ENCODE assay signal across 9 mouse cellular contexts in the genomic region with DNA sequence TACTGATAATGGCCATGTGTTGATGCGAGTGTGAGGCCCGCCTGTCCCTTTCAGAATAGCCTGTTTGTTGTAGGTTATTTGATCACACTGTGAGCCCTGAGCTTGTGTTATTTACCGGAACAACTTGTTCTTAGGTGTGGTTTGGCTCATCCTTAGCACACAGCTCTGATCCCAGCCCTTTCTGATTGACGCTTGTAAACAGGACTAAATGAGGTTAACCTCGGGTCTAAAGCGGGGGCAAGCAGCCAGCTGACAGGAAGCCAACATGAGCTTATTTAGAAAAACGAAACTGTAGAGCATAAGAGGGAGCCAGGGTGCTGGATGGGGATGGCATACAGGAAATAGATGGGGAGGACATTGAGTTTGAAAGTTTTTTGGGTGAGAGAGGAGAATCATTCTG. TPM values are rescaled to one million over a fixed set of nuclear protein-coding genes. Genes with fewer than 3 reads are reported as not detected.
DNase-seq lines count a peak whose midpoint lies in the region; ATAC-seq and TF ChIP-seq lines count a peak whose summit lies in the region.
"Had no signal": no experiment of that assay in that cellular context is flagged by ENCODE, and none has a peak within 500 bp of the region (broad histone marks: within the 10 kb centered on the region; RNA-seq: fewer than 3 reads in every experiment).

No protein-coding gene starts in this region.

- ATAC-seq in inflammation-experienced regulatory T-cells, adult 6 months = peak; percentile 69

- whole genome bisulfite sequencing in bone marrow, adult 2 months = 9% methylated on average over 7 of the region's 7 CpGs
- WGBS in macrophage (ENCODE audit: missing documents) = 14% methylated on average over 7 of the region's 7 CpGs
- 71% methylated on average over 7 of the region's 7 CpGs for WGBS in hindbrain, embryonic 10.5 days

- no peak for TF ChIP-seq CTCF in bone marrow, adult 2 months (IDR thresholded peaks at IDR 0.05; ENCODE audit: control insufficient read depth, insufficient read depth, low read length)

- peak; percentile 59 for DNase-seq in ovary, adult 18-20 months (ENCODE audit: low spot score)
- no peak for DNase-seq in ovary, postnatal 10 days (ENCODE audit: low spot score)
- DNase-seq in hindbrain, embryonic 10.5 days (ENCODE audit: low spot score) = no peak
- no peak for DNase-seq in urinary bladder, postnatal 25 days (ENCODE audit: low spot score)
- DNase-seq in left cerebral cortex, adult 11 months (ENCODE audit: low spot score) = no peak

- peaks cover 10% of the 10 kb centered on the region for H3K4me1 ChIP-seq in bone marrow, adult 2 months (ENCODE audit: control insufficient read depth, insufficient read depth, low read length)
- H3K4me1 ChIP-seq in hindbrain, embryonic 10.5 days (replicated peaks) = peaks cover 24% of the 10 kb centered on the region

- peak overlapping the region; percentile 77 for H3K27ac ChIP-seq in bone marrow, adult 2 months (ENCODE audit: control insufficient read depth, insufficient read depth, low read depth, low read length, poor library complexity)
- H3K27ac ChIP-seq in macrophage = peak overlapping the region; percentile 96
- H3K27ac ChIP-seq in hindbrain, embryonic 10.5 days = no peak overlapping the region

- H3K36me3 ChIP-seq in macrophage (ENCODE audit: inconsistent target) = no peaks in the 10 kb centered on the region
- H3K36me3 ChIP-seq in hindbrain, embryonic 10.5 days = no peaks in the 10 kb centered on the region

- no peaks in the 10 kb centered on the region for H3K27me3 ChIP-seq in hindbrain, embryonic 10.5 days (ENCODE audit: insufficient read depth, poor library complexity, severe bottlenecking)

- H3K79me2 ChIP-seq in macrophage (ENCODE audit: inconsistent target) = peaks cover 38% of the 10 kb centered on the region

- no peak overlapping the region for H3K4me3 ChIP-seq in bone marrow, adult 2 months (replicated peaks; ENCODE audit: control insufficient read depth, low read depth, low read length)
- H3K4me3 ChIP-seq in macrophage (ENCODE audit: inconsistent target) = no peak overlapping the region
- no peak overlapping the region for H3K4me3 ChIP-seq in hindbrain, embryonic 10.5 days

- no peaks in the 10 kb centered on the region for H3K9me3 ChIP-seq in hindbrain, embryonic 10.5 days

- no peak for TF ChIP-seq POLR2A in bone marrow, adult 2 months (IDR thresholded peaks at IDR 0.05; ENCODE audit: borderline replicate concordance, control insufficient read depth, low read depth, low read length)

RNA-seq across cellular contexts. Expression of gene Tmem50a, which starts 3.6 kb away (rescaled TPM):
- polyA plus RNA-seq in bone marrow, adult 2 months (2011; ENCODE audit: insufficient read depth, insufficient read length, low replicate concordance, missing spikeins) = 103 and 127 TPM in 2 replicates
- 100 to 1,000 TPM; 542 to 558 (median 542) TPM for polyA plus RNA-seq in inflammation-experienced regulatory T-cells, adult 6 months (2017; shearing (Covaris generic))
- total RNA-seq in macrophage (2018; cell fraction: chromatin; rRNA removed) = 10 to 100 TPM in 24 of 26 experiments, 1 to 10 TPM in 2; 6.3 to 68.8 (median 31.3) TPM
- total RNA-seq in macrophage (2018; cell fraction: cytosol; rRNA removed) = 100 to 1,000 TPM; 294 to 457 (median 369) TPM
- total RNA-seq in macrophage (2018; cell fraction: nucleus; rRNA removed) = 100 to 1,000 TPM; 103 to 331 (median 212) TPM
- 279 to 472 TPM (median 312 TPM) in 3 replicates for polyA plus RNA-seq in macrophage (2018)
- 132 and 149 TPM in 2 replicates for polyA plus RNA-seq in hindbrain, embryonic 10.5 days (2016; fragmentation: Nextera tagmentation; extraction: Ambion mirVana)

RNA-seq across cellular contexts. Expression of gene Rsrp1, which starts 5.0 kb away (rescaled TPM):
- polyA plus RNA-seq in bone marrow, adult 2 months (2011; ENCODE audit: insufficient read depth, insufficient read length, low replicate concordance, missing spikeins) = 590 and 975 TPM in 2 replicates
- 100 to 1,000 TPM; 184 to 307 (median 297) TPM for polyA plus RNA-seq in inflammation-experienced regulatory T-cells, adult 6 months (2017; shearing (Covaris generic))
- 1,000 to 10,000 TPM; 1,324 to 5,431 (median 3,054) TPM for total RNA-seq in macrophage (2018; cell fraction: chromatin; rRNA removed)
- 100 to 1,000 TPM in 20 of 26 experiments, 10 to 100 TPM in 6; 61.4 to 373 (median 140) TPM for total RNA-seq in macrophage (2018; cell fraction: cytosol; rRNA removed)
- total RNA-seq in macrophage (2018; cell fraction: nucleus; rRNA removed) = 1,000 to 10,000 TPM; 1,034 to 3,524 (median 2,239) TPM
- 194 to 679 TPM (median 250 TPM) in 3 replicates for polyA plus RNA-seq in macrophage (2018)
- 335 and 382 TPM in 2 replicates for polyA plus RNA-seq in hindbrain, embryonic 10.5 days (2016; fragmentation: Nextera tagmentation; extraction: Ambion mirVana)

RNA-seq across cellular contexts. Expression of gene Syf2, which starts 12.3 kb away (rescaled TPM):
- polyA plus RNA-seq in bone marrow, adult 2 months (2011; ENCODE audit: insufficient read depth, insufficient read length, low replicate concordance, missing spikeins) = 113 and 165 TPM in 2 replicates
- 100 to 1,000 TPM; 206 to 224 (median 212) TPM for polyA plus RNA-seq in inflammation-experienced regulatory T-cells, adult 6 months (2017; shearing (Covaris generic))
- 100 to 1,000 TPM in 5 of 26 experiments, 10 to 100 TPM in 21; 38.8 to 170 (median 62.8) TPM for total RNA-seq in macrophage (2018; cell fraction: chromatin; rRNA removed)
- 10 to 100 TPM; 59.8 to 95.0 (median 70.9) TPM for total RNA-seq in macrophage (2018; cell fraction: cytosol; rRNA removed)
- 100 to 1,000 TPM in 4 of 26 experiments, 10 to 100 TPM in 22; 36.1 to 155 (median 46.9) TPM for total RNA-seq in macrophage (2018; cell fraction: nucleus; rRNA removed)
- polyA plus RNA-seq in macrophage (2018) = 65.7 to 116 TPM (median 81.0 TPM) in 3 replicates
- 67.6 and 75.2 TPM in 2 replicates for polyA plus RNA-seq in hindbrain, embryonic 10.5 days (2016; fragmentation: Nextera tagmentation; extraction: Ambion mirVana)

RNA-seq across cellular contexts. Expression of gene Rhd, which starts 54.0 kb away (rescaled TPM):
- polyA plus RNA-seq in bone marrow, adult 2 months (2011; ENCODE audit: insufficient read depth, insufficient read length, low replicate concordance, missing spikeins) = 147 and 211 TPM in 2 replicates
- polyA plus RNA-seq in inflammation-experienced regulatory T-cells, adult 6 months (2017; shearing (Covaris generic)) = under 1 TPM in 2 of 3 experiments, not detected in 1; 0.31 to 0.36 TPM
- total RNA-seq in macrophage (2018; cell fraction: chromatin; rRNA removed) = not detected
- under 1 TPM in 9 of 26 experiments, not detected in 17; 0.09 to 0.43 (median 0.14) TPM for total RNA-seq in macrophage (2018; cell fraction: cytosol; rRNA removed)
- total RNA-seq in macrophage (2018; cell fraction: nucleus; rRNA removed) = not detected
- not detected in 3 replicates for polyA plus RNA-seq in macrophage (2018)
- 11.2 and 12.5 TPM in 2 replicates for polyA plus RNA-seq in hindbrain, embryonic 10.5 days (2016; fragmentation: Nextera tagmentation; extraction: Ambion mirVana)
- total RNA-seq: left cerebral cortex, postnatal 10 days had no signal
